Mouse (Mus musculus) heart, postnatal 0 days (tissue): Measurements from ENCODE around the gene Gnl1. TPM values are rescaled to one million over a fixed set of nuclear protein-coding genes. Genes with fewer than 3 reads are reported as not detected.
"Not testable (repeated sequence)": the region's sequence is repeated elsewhere in the genome, so short reads cannot be mapped to it uniquely, and the experiment has no call there.

ENCODE experiments used
- ATAC-seq: fragments of 200-750 bp; cut with Nextera tagmentation; 2 replicates; pipeline ENCODE4 v1.8.0; 2017; ENCODE audit warnings: low read depth, moderate number of reproducible peaks, moderate library complexity; ENCODE audit not compliant: insufficient read depth
- DNase-seq: peaks from one replicate; pipeline ENCODE4 v3.0.0-alpha.2; 2016; ENCODE audit warnings: low spot score
- H3K27ac ChIP-seq: fragments of 300-500 bp; sonication (generic); 2 replicates; pipeline ENCODE4 v1.5.1; 2014; ENCODE audit warnings: low read depth, mild to moderate bottlenecking
- H3K27me3 ChIP-seq: fragments of 300-500 bp; sonication (generic); 2 replicates; pipeline ENCODE4 v1.6.1; 2014; ENCODE audit warnings: low read length, mixed read lengths; ENCODE audit not compliant: control insufficient read depth, insufficient read depth
- H3K36me3 ChIP-seq: fragments of 300-500 bp; sonication (generic); replicated peaks from 2 replicates; pipeline ENCODE4 v1.6.1; 2014; ENCODE audit warnings: low read length, mixed read lengths; ENCODE audit not compliant: control insufficient read depth, insufficient read depth
- H3K4me1 ChIP-seq: fragments of 300-500 bp; sonication (generic); 2 replicates; pipeline ENCODE4 v1.6.1; 2014; ENCODE audit warnings: antibody characterized with exemption; ENCODE audit not compliant: control insufficient read depth, insufficient read depth
- H3K4me2 ChIP-seq: fragments of 300-500 bp; sonication (generic); 2 replicates; pipeline ENCODE4 v1.6.1; 2014; ENCODE audit warnings: low read depth, mild to moderate bottlenecking, low read length, moderate library complexity
- H3K4me3 ChIP-seq: fragments of 300-500 bp; sonication (generic); 2 replicates; pipeline ENCODE4 v1.5.1; 2014; ENCODE audit warnings: low read depth, low read length
- H3K9ac ChIP-seq: fragments of 300-500 bp; sonication (generic); replicated peaks from 2 replicates; pipeline ENCODE4 v1.6.1; 2014; ENCODE audit warnings: low read depth, low read length, mixed read lengths
- H3K9me3 ChIP-seq: fragments of 300-500 bp; sonication (generic); replicated peaks from 2 replicates; pipeline ENCODE4 v1.6.1; 2016; ENCODE audit warnings: low read length; ENCODE audit not compliant: control insufficient read depth
- CTCF ChIP-seq: IDR thresholded peaks from 2 replicates; pipeline ENCODE4 v1.5.1; 2016; ENCODE audit warnings: antibody characterized with exemption, control low read depth, low read depth
- EP300 ChIP-seq: IDR thresholded peaks from 2 replicates; pipeline ENCODE4 v1.6.1; 2016; ENCODE audit warnings: antibody characterized with exemption, low read depth
- WGBS: fragments of 180-500 bp; shearing (Covaris S2); extraction: QIAGEN DNeasy Blood & Tissue Kit; methylation state at CpG from one replicate; pipeline ENCODE4 v1.1.7; 2014; 5-methylcytosine and 5-hydroxymethylcytosine counted together
- polyA plus RNA-seq: library from polyadenylated mRNA; unstranded; fragments of >200 nt; fragmentation: Nextera tagmentation; extraction: Ambion mirVana; gene quantifications from 2 replicates; pipeline ENCODE4 v1.2.1, GENCODE M21; 2015
- total RNA-seq: library from RNA; depleted of rRNA; stranded (reverse); fragments of >200 nt; gene quantifications from 2 replicates; pipeline ENCODE4 v1.2.3, GENCODE M21; 2014; ENCODE audit warnings: low replicate concordance

The Gnl1 gene
- total and polyA plus RNA-seq, 2 experiments from 2014 or later = 27.2 to 30.0 TPM

GRCm38 (mm10) chr17:35939108-35939507, 40.5 kb upstream of the Gnl1 start:
- WGBS = 57% methylated on average over 2 of the region's 2 CpGs
- no peak for ATAC-seq

GRCm38 (mm10) chr17:35939941-35940340, 39.7 kb upstream of the Gnl1 start:
- H3K4me2 ChIP-seq = no peak overlapping the region
- no peaks in the 10 kb centered on the region for H3K27me3 ChIP-seq
- DNase-seq (no peak), ATAC-seq (no peak)
- no peak overlapping the region for H3K9ac ChIP-seq
- no peak overlapping the region for H3K4me3 ChIP-seq
- H3K4me1 ChIP-seq = no peaks in the 10 kb centered on the region
- H3K9me3 ChIP-seq = no peaks in the 10 kb centered on the region
- TF ChIP-seq EP300 (no peak), CTCF (no peak)
- H3K36me3 ChIP-seq = no peaks in the 10 kb centered on the region
- no peak overlapping the region for H3K27ac ChIP-seq
- WGBS = 66% methylated on average over 1 of the region's 1 CpGs

More at GRCm38 (mm10) chr17:35939108-35939507, 40.5 kb upstream of the Gnl1 start:
- no peak overlapping the region for H3K4me3 ChIP-seq
- TF ChIP-seq EP300 = no peak
- no peak for TF ChIP-seq CTCF
- H3K27ac ChIP-seq = no peak overlapping the region
- no peak for DNase-seq
- no peak overlapping the region for H3K9ac ChIP-seq
- no peaks in the 10 kb centered on the region for H3K36me3 ChIP-seq
- H3K4me1 ChIP-seq = no peaks in the 10 kb centered on the region
- no peaks in the 10 kb centered on the region for H3K9me3 ChIP-seq
- no peaks in the 10 kb centered on the region for H3K27me3 ChIP-seq
- no peak overlapping the region for H3K4me2 ChIP-seq

- H3K4me3 ChIP-seq, H3K27me3 ChIP-seq, H3K4me1 ChIP-seq, H3K4me2 ChIP-seq, DNase-seq, H3K36me3 ChIP-seq, H3K9me3 ChIP-seq, H3K9ac ChIP-seq, ATAC-seq, H3K27ac ChIP-seq: not testable (repeated sequence)
Observed at GRCm38 (mm10) chr17:35950946-35951345, 28.7 kb upstream of the Gnl1 start.

GRCm38 (mm10) chr17:35952559-35952958, 27.1 kb upstream of the Gnl1 start:
- H3K27me3 ChIP-seq, H3K4me2 ChIP-seq, H3K9me3 ChIP-seq, H3K4me1 ChIP-seq, H3K9ac ChIP-seq, H3K27ac ChIP-seq, ATAC-seq, DNase-seq, H3K4me3 ChIP-seq: not testable (repeated sequence)
- 75% methylated on average over 2 of the region's 3 CpGs for WGBS
- peaks cover 19% of the 10 kb centered on the region for H3K36me3 ChIP-seq

GRCm38 (mm10) chr17:35954665-35955064, 25.0 kb upstream of the Gnl1 start:
- Histone ChIP-seq H3K9me3 (no peaks in the 10 kb centered on the region), H3K27me3 (no peaks in the 10 kb centered on the region), H3K36me3 (peaks cover 40% of the 10 kb centered on the region), H3K9ac (no peak overlapping the region), H3K4me1 (no peaks in the 10 kb centered on the region), H3K4me2 (no peak overlapping the region), H3K27ac (no peak overlapping the region), H3K4me3 (no peak overlapping the region)
- DNase-seq = no peak
- TF ChIP-seq CTCF (no peak), EP300 (no peak)
- whole genome bisulfite sequencing = 74% methylated on average over 8 of the region's 8 CpGs
- no peak for ATAC-seq

- H3K27ac ChIP-seq = no peak overlapping the region
- no peaks in the 10 kb centered on the region for H3K27me3 ChIP-seq
- no peak for DNase-seq
- no peak overlapping the region for H3K4me2 ChIP-seq
- peaks cover 80% of the 10 kb centered on the region for H3K36me3 ChIP-seq
- no peak for ATAC-seq
- no peak overlapping the region for H3K9ac ChIP-seq
- no peaks in the 10 kb centered on the region for H3K4me1 ChIP-seq
- TF ChIP-seq EP300 (no peak), CTCF (no peak)
- 94% methylated on average over 15 of the region's 15 CpGs for WGBS
- H3K4me3 ChIP-seq = no peak overlapping the region
- H3K9me3 ChIP-seq = no peaks in the 10 kb centered on the region
Observed at GRCm38 (mm10) chr17:35958533-35959223, 21.0 kb upstream of the Gnl1 start.
